Mouse (Mus musculus) MEL (cell line): ENCODE results near the gene Ccn1. TPM values are rescaled to one million over a fixed set of nuclear protein-coding genes. Genes with fewer than 3 reads are reported as not detected.

Experiments used
- DNase-seq: peaks from one replicate; pipeline ENCODE4 v3.0.0; 2011; ENCODE audit warnings: low read depth, low spot score
- H3K27ac ChIP-seq: 2 replicates; pipeline ENCODE4 v1.5.1; 2012; ENCODE audit warnings: low read depth, mild to moderate bottlenecking, control low read depth, low read length, moderate library complexity; ENCODE audit not compliant: control insufficient read depth
- H3K27me3 ChIP-seq, 2 experiments: fragments of 150-350 bp in 1 of 2; sonication (generic) in 1 of 2; 2 replicates each; pipeline ENCODE4 v1.6.1; 2012; ENCODE audit warnings: low read length in 2 of 2, mild to moderate bottlenecking in 2 of 2, improper control_type of control experiment in 1 of 2, moderate library complexity in 1 of 2; ENCODE audit not compliant: insufficient read depth in 2 of 2, control insufficient read depth in 1 of 2
- H3K36me3 ChIP-seq, 2 experiments: 2 replicates each; pipeline ENCODE4 v1.6.1; 2012 to 2014; ENCODE audit warnings: low read length in 2 of 2, improper control_type of control experiment in 1 of 2, inconsistent platforms in 1 of 2, mild to moderate bottlenecking in 1 of 2; ENCODE audit not compliant: insufficient read depth in 2 of 2, control insufficient read depth in 1 of 2
- H3K4me1 ChIP-seq, 2 experiments: fragments of 150-350 bp in 1 of 2; sonication (generic) in 1 of 2; 2 replicates each; pipeline ENCODE4 v1.6.1; 2012; ENCODE audit warnings: low read length in 2 of 2, improper control_type of control experiment in 1 of 2, mild to moderate bottlenecking in 1 of 2; ENCODE audit not compliant: insufficient read depth in 2 of 2, control insufficient read depth in 1 of 2
- H3K4me3 ChIP-seq, 2 experiments: fragments of 150-350 bp in 1 of 2; sonication (generic) in 1 of 2; 2 replicates each; pipeline ENCODE4 v1.5.1; 2012; ENCODE audit warnings: low read depth in 2 of 2, low read length in 2 of 2, mild to moderate bottlenecking in 2 of 2, moderate library complexity in 2 of 2, control low read depth in 1 of 2, improper control_type of control experiment in 1 of 2; ENCODE audit not compliant: control insufficient read depth in 1 of 2, insufficient read depth in 1 of 2
- H3K79me2 ChIP-seq: 2 replicates; pipeline ENCODE4 v1.6.1; 2012; ENCODE audit warnings: mild to moderate bottlenecking, low read length, moderate library complexity; ENCODE audit not compliant: control insufficient read depth, poor library complexity, insufficient read depth
- H3K9ac ChIP-seq: 2 replicates; pipeline ENCODE4 v1.6.1; 2012; ENCODE audit warnings: low read depth, mild to moderate bottlenecking, control low read depth, low read length, moderate library complexity; ENCODE audit not compliant: control insufficient read depth, poor library complexity, severe bottlenecking
- H3K9me3 ChIP-seq: fragments of 150-350 bp; sonication (generic); replicated peaks from 2 replicates; pipeline ENCODE4 v1.6.1; 2012; ENCODE audit warnings: mild to moderate bottlenecking, low read length, improper control_type of control experiment, moderate library complexity; ENCODE audit not compliant: insufficient read depth
- CHD1 ChIP-seq: IDR thresholded peaks from 2 replicates; pipeline ENCODE4 v1.6.1; 2012; ENCODE audit warnings: low read depth, mild to moderate bottlenecking, inconsistent platforms, low read length, improper control_type of control experiment
- CHD2 ChIP-seq: IDR thresholded peaks from 2 replicates; pipeline ENCODE4 v1.6.1; 2011; ENCODE audit warnings: low read length, improper control_type of control experiment
- CTCF ChIP-seq, 3 experiments: IDR thresholded peaks in 2 of 3; conservative IDR thresholded peaks in 1 of 3; 2 replicates each; pipeline ENCODE4 v1.5.1; 2011 to 2012; ENCODE audit warnings: low read length in 3 of 3, low read depth in 2 of 3, mild to moderate bottlenecking in 2 of 3, improper control_type of control experiment in 1 of 3, inconsistent platforms in 1 of 3, mixed read lengths in 1 of 3, moderate library complexity in 1 of 3; ENCODE audit not compliant: control insufficient read depth in 1 of 3, insufficient read depth in 1 of 3, poor library complexity in 1 of 3, severe bottlenecking in 1 of 3
- EP300 ChIP-seq, 2 experiments: IDR thresholded peaks; 2 replicates each; pipeline ENCODE4 v1.6.1; 2011; ENCODE audit warnings: improper control_type of control experiment in 2 of 2, low read length in 2 of 2, low read depth in 1 of 2, mild to moderate bottlenecking in 1 of 2
- GABPA ChIP-seq: IDR thresholded peaks from 2 replicates; pipeline ENCODE4 v1.6.1; 2012; ENCODE audit warnings: low read depth, mild to moderate bottlenecking, inconsistent platforms, low read length, improper control_type of control experiment, moderate library complexity
- GATA1 ChIP-seq: IDR thresholded peaks from 2 replicates; pipeline ENCODE4 v1.6.1; 2011; ENCODE audit warnings: low read depth, low read length, improper control_type of control experiment
- JUND ChIP-seq: IDR thresholded peaks from 2 replicates; pipeline ENCODE4 v1.6.1; 2011; ENCODE audit warnings: low read depth, mild to moderate bottlenecking, improper control_type of control experiment, low read length
- MAZ ChIP-seq: IDR thresholded peaks from 2 replicates; pipeline ENCODE4 v1.6.1; 2012; ENCODE audit warnings: low read depth, mild to moderate bottlenecking, inconsistent platforms, low read length, improper control_type of control experiment
- MEF2A ChIP-seq: IDR thresholded peaks from 2 replicates; pipeline ENCODE4 v1.6.1; 2014; ENCODE audit warnings: low read depth, mild to moderate bottlenecking, inconsistent platforms, low read length, improper control_type of control experiment; ENCODE audit not compliant: poor library complexity, insufficient replicate concordance, severe bottlenecking; ENCODE audit errors: extremely low read depth
- MXI1 ChIP-seq: IDR thresholded peaks from 2 replicates; pipeline ENCODE4 v1.6.1; 2011; ENCODE audit warnings: mild to moderate bottlenecking, low read depth, low read length, improper control_type of control experiment
- NRF1 ChIP-seq: IDR thresholded peaks from 2 replicates; pipeline ENCODE4 v1.6.1; 2014; ENCODE audit warnings: low read depth, mild to moderate bottlenecking, inconsistent platforms, low read length, improper control_type of control experiment, moderate library complexity; ENCODE audit not compliant: poor library complexity, insufficient read depth, severe bottlenecking
- SMC3 ChIP-seq: IDR thresholded peaks from 2 replicates; pipeline ENCODE4 v1.6.1; 2011; ENCODE audit warnings: low read depth, low read length, improper control_type of control experiment
- TAL1 ChIP-seq: IDR thresholded peaks from 2 replicates; pipeline ENCODE4 v1.6.1; 2012; ENCODE audit warnings: mild to moderate bottlenecking, inconsistent platforms, low read length, moderate library complexity, mixed read lengths
- TBP ChIP-seq: IDR thresholded peaks from 2 replicates; pipeline ENCODE4 v1.8.0; 2011; ENCODE audit warnings: low read depth, low read length, improper control_type of control experiment
- TCF12 ChIP-seq: IDR thresholded peaks from 2 replicates; pipeline ENCODE4 v1.6.1; 2014; ENCODE audit warnings: low read depth, mild to moderate bottlenecking, inconsistent platforms, low read length, improper control_type of control experiment, moderate library complexity
- USF1 ChIP-seq: IDR thresholded peaks from 2 replicates; pipeline ENCODE4 v1.6.1; 2014; ENCODE audit warnings: low read depth, mild to moderate bottlenecking, inconsistent platforms, low read length, improper control_type of control experiment, moderate library complexity
- USF2 ChIP-seq, 2 experiments: IDR thresholded peaks; 2 replicates each; pipeline ENCODE4 v1.6.1; 2011 to 2012; ENCODE audit warnings: improper control_type of control experiment in 2 of 2, low read length in 2 of 2, borderline replicate concordance in 1 of 2, inconsistent platforms in 1 of 2, low read depth in 1 of 2, mild to moderate bottlenecking in 1 of 2; ENCODE audit not compliant: insufficient read depth in 1 of 2
- ZC3H11A ChIP-seq: IDR thresholded peaks from 2 replicates; pipeline ENCODE4 v1.6.1; 2012; ENCODE audit warnings: low read depth, mild to moderate bottlenecking, inconsistent platforms, low read length, improper control_type of control experiment
- ZKSCAN1 ChIP-seq: IDR thresholded peaks from 2 replicates; pipeline ENCODE4 v1.6.1; 2012; ENCODE audit warnings: low read depth, mild to moderate bottlenecking, inconsistent platforms, low read length, improper control_type of control experiment, moderate library complexity
- ZNF384 ChIP-seq: IDR thresholded peaks from 2 replicates; pipeline ENCODE4 v1.6.1; 2012; ENCODE audit warnings: low read depth, mild to moderate bottlenecking, inconsistent platforms, low read length, improper control_type of control experiment
- polyA plus RNA-seq, 2 experiments: library from polyadenylated mRNA; stranded (reverse) in 1 of 2; unstranded in 1 of 2; fragments of >175 nt in 1 of 2; fragments of >200 nt in 1 of 2; gene quantifications; 2 replicates each; pipeline versions ENCODE4 v1.2.1 to v1.2.4; 2012; ENCODE audit warnings: low replicate concordance in 2 of 2, low read depth in 1 of 2; ENCODE audit not compliant: insufficient read length in 2 of 2, insufficient read depth in 1 of 2, missing spikeins in 1 of 2
- total RNA-seq: library from RNA; depleted of rRNA; stranded (reverse); fragments of 300-350 nt; gene quantifications from 2 replicates; pipeline ENCODE4 v1.2.3, GENCODE M21; 2012

Gene Ccn1
- total and polyA plus RNA-seq, 3 experiments, result not detected

- Histone ChIP-seq H3K36me3 (no peaks in the 10 kb centered on the region), H3K27ac (no peak overlapping the region), H3K27me3 (no peaks in the 10 kb centered on the region), H3K9me3 (no peaks in the 10 kb centered on the region), H3K9ac (no peak overlapping the region), H3K4me1 (no peaks in the 10 kb centered on the region), H3K79me2 (no peaks in the 10 kb centered on the region), H3K4me3 (no peak overlapping the region)
- DNase-seq, result no peak
- TF ChIP-seq TAL1 (no peak), ZC3H11A (no peak), EP300 (IDR thresholded peaks at IDR 0.05; ENCODE audit: low read depth in 1 of 2, low read length in 2 of 2) (no peak), TBP (no peak), ZNF384 (no peak), CHD1 (no peak), MEF2A (no peak), SMC3 (no peak), USF2 (IDR thresholded peaks at IDR 0.05; ENCODE audit: borderline replicate concordance in 1 of 2, insufficient read depth in 1 of 2, low read depth in 1 of 2, low read length in 2 of 2) (no peak), NRF1 (no peak), USF1 (no peak), JUND (no peak)
Measured at GRCm38 (mm10) chr3:145689271-145689670, 39.5 kb upstream of the Ccn1 start.

- Histone ChIP-seq H3K27ac (no peak overlapping the region), H3K9ac (no peak overlapping the region), H3K9me3 (no peaks in the 10 kb centered on the region), H3K27me3 (no peaks in the 10 kb centered on the region; a peak in 1 of 4 replicates), H3K36me3 (no peaks in the 10 kb centered on the region), H3K4me3 (no peak overlapping the region), H3K4me1 (no peaks in the 10 kb centered on the region), H3K79me2 (no peaks in the 10 kb centered on the region)
- TF ChIP-seq GATA1 (no peak), GABPA (no peak), ZKSCAN1 (no peak), ZC3H11A (no peak), ZNF384 (no peak), MXI1 (no peak), NRF1 (no peak), MAZ (no peak), TCF12 (no peak), CHD2 (no peak), SMC3 (no peak), CTCF (IDR thresholded peaks at IDR 0.05 in 2 of 3, conservative IDR thresholded peaks at IDR 0.05 in 1 of 3; ENCODE audit: control insufficient read depth in 1 of 3, insufficient read depth in 1 of 3, low read depth in 2 of 3, low read length in 3 of 3, poor library complexity in 1 of 3, severe bottlenecking in 1 of 3) (no peak), TAL1 (no peak)
- no peak for DNase-seq
Measured at GRCm38 (mm10) chr3:145687836-145688235, 38.1 kb upstream of the Ccn1 start.
